Mouse (Mus musculus) spleen, adult 2 months (tissue): ENCODE data around the gene Entpd1.

Source experiments
- CTCF ChIP-seq: fragments of 200-500 bp; IDR thresholded peaks from 2 replicates; pipeline ENCODE4 v1.5.1; 2011; ENCODE audit warnings: mild to moderate bottlenecking, inconsistent platforms; ENCODE audit not compliant: insufficient read depth, insufficient read length, insufficient replicate concordance; ENCODE audit errors: extremely low read depth
- POLR2A ChIP-seq: fragments of 200-500 bp; IDR thresholded peaks from 2 replicates; pipeline ENCODE4 v1.6.1; 2011; ENCODE audit warnings: low read depth, low read length, inconsistent platforms

GRCm38 (mm10) chr19:40702406-40702805 lies 90.2 kb downstream of the Entpd1 start:
- TF ChIP-seq CTCF (no peak), POLR2A (no peak)
